Mouse (Mus musculus): Measurements from ENCODE around the gene Nubp2.

- TF ChIP-seq POLR2A (IDR thresholded peaks at IDR 0.05; ENCODE audit: borderline replicate concordance, extremely low read depth, insufficient read depth, insufficient read length, poor library complexity, severe bottlenecking) (no peak), CTCF (IDR thresholded peaks at IDR 0.05; ENCODE audit: borderline replicate concordance, extremely low read depth, insufficient read depth, insufficient read length) (no peak)
Measured at GRCm38 (mm10) chr17:24891321-24891720, 5.2 kb upstream of the Nubp2 start.
